Comparison of ENCODE assay signal across 9 mouse cellular contexts in the genomic region with DNA sequence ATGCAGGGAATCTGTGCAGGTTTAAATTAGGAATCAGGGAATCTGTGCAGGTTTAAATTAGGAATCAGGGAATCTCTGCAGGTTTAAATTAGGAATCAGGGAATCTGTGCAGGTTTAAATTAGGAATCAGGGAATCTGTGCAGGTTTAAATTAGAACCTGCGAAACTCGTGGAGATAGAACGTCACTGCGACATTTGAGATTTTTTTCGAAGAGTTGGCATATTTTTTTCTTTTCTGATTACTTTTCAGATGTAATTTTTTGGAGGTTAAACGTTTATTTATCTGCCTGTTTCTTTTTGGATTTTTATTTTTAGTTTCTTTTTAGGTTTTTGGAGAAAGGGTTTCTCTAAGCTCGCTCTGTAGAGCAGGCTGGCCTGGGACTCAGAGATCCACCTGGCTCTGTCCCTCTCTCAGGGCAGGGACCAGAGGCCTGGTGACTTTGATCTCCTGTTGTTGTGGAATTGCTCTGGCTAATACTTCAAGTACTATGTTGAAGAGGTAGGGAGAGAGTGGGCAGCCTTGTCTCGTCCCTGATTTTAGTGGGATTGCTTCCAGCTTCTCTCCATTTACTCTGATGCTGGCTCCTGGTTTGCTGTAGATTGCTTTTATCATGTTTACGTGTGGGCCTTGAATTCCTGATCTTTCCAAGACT. TPM values are rescaled to one million over a fixed set of nuclear protein-coding genes. Genes with fewer than 3 reads are reported as not detected.
DNase-seq lines count a peak whose midpoint lies in the region; ATAC-seq and TF ChIP-seq lines count a peak whose summit lies in the region.
"Not testable (repeated sequence)": the region's sequence is repeated elsewhere in the genome, so short reads cannot be mapped to it uniquely, and the experiment has no call there.
"Had no signal": no experiment of that assay in that cellular context is flagged by ENCODE, and none has a peak within 500 bp of the region (broad histone marks: within the 10 kb centered on the region; RNA-seq: fewer than 3 reads in every experiment).

No protein-coding gene starts in this region.

- not testable (repeated sequence) for H3K27me3 ChIP-seq in ES-Bruce4 (ENCODE audit: control insufficient read depth, insufficient read depth, low read length, poor library complexity, severe bottlenecking); hindbrain, embryonic 16.5 days (replicated peaks; ENCODE audit: control insufficient read depth, insufficient read depth, low read length); lung, embryonic 16.5 days (ENCODE audit: control insufficient read depth, insufficient read depth, low read depth, low read length)

- peak; percentile 59; the same call in 1 of the 2 replicates for ATAC-seq in frontal cortex, adult (ENCODE audit: low TSS enrichment)
- peak; percentile 88 for ATAC-seq in hindbrain, embryonic 16.5 days
- ATAC-seq in lung, embryonic 16.5 days (ENCODE audit: low read depth) = peak; percentile 81; the same call in 1 of the 2 replicates

- not testable (repeated sequence) for H3K4me3 ChIP-seq in ES-Bruce4 (ENCODE audit: low read depth, low read length); hindbrain, embryonic 16.5 days (ENCODE audit: low read length); lung, embryonic 16.5 days (ENCODE audit: low read length)

- H3K4me2 ChIP-seq in hindbrain, embryonic 16.5 days (ENCODE audit: low read length); lung, embryonic 16.5 days (ENCODE audit: low read depth, low read length): not testable (repeated sequence)

- peak overlapping the region; percentile 31 for H3K27ac ChIP-seq in ES-Bruce4 (ENCODE audit: insufficient read depth, low read length)
- H3K27ac ChIP-seq in hindbrain, embryonic 16.5 days (ENCODE audit: low read depth, low read length); lung, embryonic 16.5 days (ENCODE audit: low read length): not testable (repeated sequence)

- H3K9me3 ChIP-seq in ES-Bruce4 (replicated peaks; ENCODE audit: control insufficient read depth, insufficient read depth, low read length, poor library complexity, severe bottlenecking) = peaks cover 46% of the 10 kb centered on the region
- not testable (repeated sequence) for H3K9me3 ChIP-seq in hindbrain, embryonic 16.5 days (ENCODE audit: control insufficient read depth, low read length); lung, embryonic 16.5 days (ENCODE audit: control insufficient read depth, low read length)

- not testable (repeated sequence) for H3K9ac ChIP-seq in ES-Bruce4 (ENCODE audit: low read depth, poor library complexity, severe bottlenecking); hindbrain, embryonic 16.5 days (ENCODE audit: low read depth, low read length); lung, embryonic 16.5 days (ENCODE audit: low read length)

- H3K4me1 ChIP-seq in ES-Bruce4 (ENCODE audit: control insufficient read depth, insufficient read depth, low read length); hindbrain, embryonic 16.5 days (ENCODE audit: control insufficient read depth, insufficient read depth, low read depth, low read length); lung, embryonic 16.5 days (replicated peaks; ENCODE audit: control insufficient read depth, insufficient read depth, low read length): not testable (repeated sequence)

- WGBS in hindbrain, embryonic 16.5 days = 75% methylated on average over 9 of the region's 9 CpGs
- WGBS in lung, embryonic 16.5 days = 71% methylated on average over 8 of the region's 9 CpGs

- not testable (repeated sequence) for TF ChIP-seq EP300 in ES-Bruce4 (IDR thresholded peaks at IDR 0.05; ENCODE audit: insufficient read depth, low read depth, low read length)

- TF ChIP-seq CTCF in ES-Bruce4 (IDR thresholded peaks at IDR 0.05; ENCODE audit: low read depth, low read length) = not testable (repeated sequence)

- peaks cover 46% of the 10 kb centered on the region for H3K36me3 ChIP-seq in ES-Bruce4 (ENCODE audit: control insufficient read depth, insufficient read depth, low read length, poor library complexity, severe bottlenecking)
- H3K36me3 ChIP-seq in hindbrain, embryonic 16.5 days (ENCODE audit: control insufficient read depth, insufficient read depth, low read length); lung, embryonic 16.5 days (ENCODE audit: control insufficient read depth, insufficient read depth, low read length): not testable (repeated sequence)

- not testable (repeated sequence) for TF ChIP-seq POLR2A in ES-Bruce4 (IDR thresholded peaks at IDR 0.05; ENCODE audit: insufficient read depth, low read length)

- DNase-seq in cerebellum, postnatal 10 days = peak; percentile 36 to 41
- DNase-seq in layer of hippocampus, postnatal 10 days (ENCODE audit: low spot score in 2 of 2) = peak; percentile 28 to 56
- DNase-seq in ovary, postnatal 36 days (ENCODE audit: low spot score) = peak; percentile 6
- peak; percentile 42 for DNase-seq in thymus, postnatal 14 days

RNA-seq across cellular contexts. Expression of a gene that starts 31.2 kb away (rescaled TPM):
- polyA plus RNA-seq in ES-Bruce4 (2011; ENCODE audit: insufficient read depth, insufficient read length, low read depth, missing spikeins) = not detected in 2 replicates
- polyA plus RNA-seq in hindbrain, embryonic 16.5 days (2015; fragmentation: Nextera tagmentation; extraction: Ambion mirVana) = not detected in 2 replicates
- not detected for total RNA-seq in layer of hippocampus, postnatal 10 days (2021)
- polyA plus RNA-seq in lung, embryonic 16.5 days (2015; fragmentation: Nextera tagmentation; extraction: Ambion mirVana) = not detected in 2 replicates
- polyA plus RNA-seq: heart, embryonic 15.5 days had no signal
